Mouse (Mus musculus): ENCODE data around the gene Tmem219.
"Not testable (repeated sequence)": the region's sequence is repeated elsewhere in the genome, so short reads cannot be mapped to it uniquely, and the experiment has no call there.

The Tmem219 gene

DNA sequence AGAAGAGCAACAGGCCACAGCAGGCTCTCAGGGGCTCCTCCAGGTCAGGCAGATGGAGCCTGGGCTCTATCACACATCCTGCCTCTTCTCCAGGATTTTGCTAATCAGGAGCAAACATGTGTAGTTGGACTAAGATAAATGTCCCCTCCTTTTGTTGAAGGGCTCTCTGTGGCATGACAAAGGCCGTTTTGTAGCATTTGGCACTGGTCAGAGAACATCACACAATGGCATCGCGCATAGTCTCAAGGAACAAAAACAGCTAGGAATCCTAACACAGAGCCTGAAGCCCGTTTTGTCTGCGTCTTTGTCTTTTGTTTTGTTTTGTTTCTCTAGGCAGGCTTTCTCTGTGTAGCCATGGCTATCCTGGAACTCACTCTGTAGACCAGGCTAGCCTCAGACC lies 1.3 kb upstream of the Tmem219 start:
- DNase-seq (ENCODE audit: low spot score): no peak

- no peak for DNase-seq (ENCODE audit: low spot score)
Measured at GRCm38 (mm10) chr7:126921563-126921962, 1.2 kb downstream of the Tmem219 start.

DNA sequence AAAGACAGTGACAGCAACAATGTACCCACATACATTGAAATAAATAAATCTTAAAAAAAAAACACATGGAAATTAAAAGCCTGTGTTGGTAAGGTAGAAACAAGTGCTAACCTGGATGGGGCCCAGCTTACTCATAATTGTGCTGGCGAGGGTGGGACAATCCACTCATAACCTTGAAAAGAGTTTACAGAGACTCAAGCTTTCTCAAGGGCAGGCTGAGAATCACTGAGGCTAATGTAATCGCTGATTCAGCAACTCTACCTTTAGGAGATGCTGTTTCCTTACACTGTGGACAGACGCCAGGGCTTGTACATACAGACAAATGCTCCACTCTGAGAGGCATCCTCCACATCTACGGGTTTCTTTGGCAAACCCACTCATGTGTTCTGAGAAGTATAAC lies 2.7 kb downstream of the Tmem219 start:
- DNase-seq (ENCODE audit: low spot score): no peak

DNA sequence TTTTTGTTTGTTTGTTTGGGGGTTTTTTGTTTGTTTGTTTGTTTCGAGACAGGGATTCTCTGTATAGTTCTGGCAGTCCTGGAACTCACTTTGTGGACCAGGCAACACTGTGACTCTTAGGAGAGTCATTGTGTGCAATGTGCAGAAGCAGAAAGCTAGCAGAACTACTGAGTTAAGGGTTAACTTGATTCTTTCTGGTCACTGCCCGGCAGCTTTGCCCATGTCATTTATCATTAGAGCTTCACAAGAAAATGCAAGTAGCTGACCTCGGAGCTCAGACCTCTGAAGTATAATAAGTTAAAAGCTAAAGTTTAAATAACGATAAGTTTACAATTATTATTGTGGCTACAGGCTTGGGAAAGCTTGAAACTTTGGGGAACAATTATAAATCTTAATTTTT lies 4.4 kb downstream of the Tmem219 start:
- DNase-seq (ENCODE audit: low spot score): not testable (repeated sequence)

- DNase-seq (ENCODE audit: low spot score): no peak
Measured at GRCm38 (mm10) chr7:126914844-126915243, 7.9 kb downstream of the Tmem219 start.

DNA sequence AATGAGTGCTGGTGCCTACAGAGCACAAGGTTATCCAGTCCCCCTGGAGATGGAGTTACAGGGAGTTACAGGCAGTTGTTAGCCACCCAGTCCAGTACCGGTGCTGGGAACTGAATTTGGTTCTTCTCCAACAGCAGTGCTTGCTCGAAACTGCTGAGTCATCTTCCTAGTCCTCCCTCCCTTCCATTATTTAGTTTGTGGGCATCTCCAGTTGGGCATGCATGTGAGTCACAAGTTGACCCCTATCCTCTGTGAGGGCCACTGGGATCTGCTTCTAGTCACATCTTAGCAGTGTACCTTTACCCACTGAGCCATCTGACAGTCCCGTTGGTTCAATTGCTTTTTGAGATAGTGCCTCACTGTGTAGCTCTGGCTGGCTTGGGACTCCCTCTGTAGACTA lies 17.1 kb downstream of the Tmem219 start:
- no peak for DNase-seq (ENCODE audit: low spot score)

- DNase-seq (ENCODE audit: low spot score): not testable (repeated sequence)
Measured at GRCm38 (mm10) chr7:126899781-126900180, 22.9 kb downstream of the Tmem219 start.

DNA sequence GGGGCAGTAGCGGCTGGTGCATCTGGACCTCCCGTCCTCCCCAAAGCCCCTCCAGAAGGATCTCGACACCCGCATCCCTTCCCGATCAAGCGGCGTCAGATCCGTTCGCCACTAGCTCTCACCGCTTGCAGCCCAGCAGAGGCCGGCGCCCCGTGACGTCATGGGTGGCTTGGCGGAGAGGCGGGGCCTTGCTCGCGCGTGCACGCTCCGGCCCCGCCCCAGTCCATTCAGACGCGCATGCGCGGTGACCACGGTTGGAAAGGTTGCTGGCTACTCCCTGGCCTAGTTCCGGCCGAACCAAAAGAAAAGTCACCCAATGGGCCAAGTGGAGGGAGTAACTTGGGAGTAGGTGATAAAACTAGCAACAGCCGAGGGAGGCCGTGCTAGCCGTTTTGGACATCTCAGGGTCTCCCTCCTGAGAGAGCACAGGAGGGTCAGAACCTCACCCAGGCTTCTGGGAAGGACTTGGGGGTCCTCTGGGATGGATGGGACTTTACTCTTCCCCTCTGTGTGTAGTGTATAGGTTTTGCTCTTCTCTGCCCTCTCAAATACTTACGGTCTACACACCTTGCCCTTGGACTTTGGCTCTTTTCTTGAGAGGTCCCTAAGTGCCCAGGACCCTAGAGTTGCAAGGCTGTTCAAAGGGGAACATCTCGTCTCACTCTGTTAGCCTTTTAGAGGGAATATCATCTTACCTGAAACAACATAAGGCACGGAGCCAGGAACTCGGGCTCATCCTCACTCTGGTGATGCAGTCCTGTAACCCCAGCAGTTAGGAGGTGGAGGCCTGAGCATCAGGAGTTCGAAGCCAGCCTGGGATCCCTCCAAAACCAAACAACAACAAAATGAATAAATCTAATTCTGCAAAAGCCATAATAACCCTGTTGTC lies 24.4 kb downstream of the Tmem219 start:
- peak; percentile 99 for DNase-seq (ENCODE audit: low spot score)

DNA sequence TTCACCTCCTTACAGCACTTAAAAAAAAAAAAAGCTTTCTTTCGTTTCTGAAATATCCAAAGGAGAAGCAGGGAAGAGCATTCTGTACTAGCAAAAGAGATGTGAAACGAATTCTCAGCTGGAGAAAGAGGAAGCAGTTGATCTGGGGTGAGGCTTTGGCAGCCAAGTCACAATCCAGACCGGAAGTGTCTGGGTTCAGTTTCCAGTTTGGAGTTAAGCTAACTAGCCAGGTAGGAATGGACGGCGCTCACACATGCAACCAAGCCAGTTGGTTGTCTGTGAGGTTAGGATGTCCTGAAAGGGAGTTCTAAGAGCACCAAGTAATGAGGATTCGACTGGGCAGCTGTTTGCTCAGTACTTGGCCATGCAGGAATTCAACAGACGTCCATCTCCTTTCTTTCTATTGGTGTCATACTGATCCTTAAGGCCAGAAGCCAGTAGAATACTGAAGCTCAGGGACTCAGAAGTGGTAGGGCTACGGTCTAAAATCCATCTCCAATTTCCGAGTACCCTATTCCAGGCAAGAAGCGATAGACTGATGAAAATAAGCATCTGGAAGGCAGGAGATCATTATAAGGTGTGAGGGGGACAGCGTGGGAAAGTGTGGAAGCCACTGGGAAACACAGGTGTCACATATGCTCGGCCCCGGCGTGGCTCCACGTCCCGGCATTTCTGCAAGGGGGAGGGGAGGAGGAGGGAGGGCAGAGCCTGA lies 25.2 kb downstream of the Tmem219 start:
- no peak for DNase-seq (ENCODE audit: low spot score)

DNA sequence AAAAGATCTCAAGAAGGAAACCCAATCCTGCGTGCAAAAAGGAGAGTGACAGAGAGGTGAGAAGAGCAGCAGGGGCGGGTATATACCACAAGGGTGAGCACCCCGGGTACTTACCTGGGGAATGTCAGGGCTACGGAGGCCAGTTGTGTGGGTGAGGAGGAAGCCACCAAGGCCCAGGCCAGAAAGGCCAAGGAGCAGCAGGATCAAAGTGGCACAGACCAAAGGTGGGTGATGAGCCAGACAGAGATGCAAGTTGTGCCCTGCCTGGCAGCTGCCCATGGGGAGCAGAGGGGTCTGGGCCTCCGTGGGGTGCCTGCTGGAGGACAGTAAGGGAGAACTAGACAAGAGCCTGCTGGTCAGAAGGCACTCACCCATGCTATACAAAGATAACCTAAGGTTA lies 25.8 kb downstream of the Tmem219 start:
- DNase-seq (ENCODE audit: low spot score): no peak

GRCm38 (mm10) chr7:126888852-126889251 lies 33.9 kb downstream of the Tmem219 start:
- DNase-seq (ENCODE audit: low spot score): no peak

DNA sequence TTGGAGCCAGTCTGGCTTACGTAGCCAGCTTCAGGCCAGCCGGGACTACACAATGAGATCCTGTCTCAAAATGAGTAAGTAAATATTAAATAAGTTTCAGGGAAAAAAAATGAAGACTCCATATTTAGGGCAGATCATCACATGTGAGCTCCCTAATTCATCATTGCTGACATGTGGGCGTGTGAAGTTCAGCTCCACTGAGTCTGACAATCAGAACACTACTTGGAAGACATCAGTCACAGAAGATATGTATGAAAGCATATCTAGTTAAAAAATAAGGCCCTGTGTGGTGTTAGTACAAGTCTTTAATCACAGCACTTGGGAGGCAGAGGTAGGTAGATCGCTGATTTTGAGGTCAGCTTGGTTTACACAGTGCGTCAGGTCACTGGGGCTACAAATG lies 35.4 kb downstream of the Tmem219 start:
- DNase-seq (ENCODE audit: low spot score): no peak

GRCm38 (mm10) chr7:126884286-126885164 lies 38.2 kb downstream of the Tmem219 start, which contains the start of gene Taok2:
Taok2 (minus strand) TSS chr7:126884703.
- peak; percentile 97 for DNase-seq (ENCODE audit: low spot score)

DNA sequence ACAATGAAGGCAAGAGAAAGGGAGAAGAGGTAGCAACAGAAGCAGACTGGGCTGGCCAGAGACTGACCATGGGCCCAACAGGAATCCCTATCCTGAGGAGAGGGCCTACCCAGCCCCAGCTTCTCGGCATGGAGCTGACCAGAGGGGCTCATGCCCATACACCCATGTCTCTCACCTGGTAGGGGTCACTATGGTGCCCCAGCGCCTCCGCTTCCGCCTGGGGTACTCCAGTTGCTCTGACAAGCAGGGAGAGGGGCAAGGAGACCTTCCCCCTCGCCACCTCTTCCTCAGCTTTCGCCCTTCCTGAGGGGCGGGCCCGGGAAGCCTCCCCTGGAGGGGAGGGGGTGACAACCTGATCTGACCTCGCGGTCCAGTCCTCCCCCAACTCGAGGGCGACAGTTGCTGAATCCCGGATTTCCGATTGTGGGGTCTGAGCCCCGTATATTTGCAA lies 39.0 kb downstream of the Tmem219 start:
- no peak for DNase-seq (ENCODE audit: low spot score)

- DNase-seq (ENCODE audit: low spot score): no peak
Measured at GRCm38 (mm10) chr7:126881040-126881439, 41.7 kb downstream of the Tmem219 start.

- no peak for DNase-seq (ENCODE audit: low spot score)
Measured at GRCm38 (mm10) chr7:126877239-126877638, 45.5 kb downstream of the Tmem219 start.

DNA sequence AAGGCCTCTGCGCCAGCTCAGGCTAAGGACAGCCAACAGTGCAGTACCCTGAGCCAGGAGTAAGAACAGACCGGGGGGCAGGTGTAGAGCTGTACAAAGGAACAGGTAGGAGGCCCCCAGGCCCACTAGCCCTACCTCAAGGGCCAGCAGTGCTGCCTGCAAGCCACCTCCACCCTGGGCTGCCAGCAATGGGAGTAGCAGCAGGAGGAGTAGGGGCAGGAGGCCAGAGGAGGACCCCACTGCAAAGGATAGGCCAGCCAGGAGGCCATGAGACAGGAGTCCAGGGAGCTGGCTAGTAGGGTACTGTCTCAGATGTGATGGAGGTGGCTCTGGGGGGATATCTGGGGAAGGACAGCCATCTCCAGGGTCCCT lies 52.2 kb downstream of the Tmem219 start:
- DNase-seq (ENCODE audit: low spot score): no peak

GRCm38 (mm10) chr7:126869780-126870519 lies 52.8 kb downstream of the Tmem219 start:
- DNase-seq (ENCODE audit: low spot score): no peak

- no peak for DNase-seq (ENCODE audit: low spot score)
Measured at GRCm38 (mm10) chr7:126868003-126868402, 54.7 kb downstream of the Tmem219 start.

DNA sequence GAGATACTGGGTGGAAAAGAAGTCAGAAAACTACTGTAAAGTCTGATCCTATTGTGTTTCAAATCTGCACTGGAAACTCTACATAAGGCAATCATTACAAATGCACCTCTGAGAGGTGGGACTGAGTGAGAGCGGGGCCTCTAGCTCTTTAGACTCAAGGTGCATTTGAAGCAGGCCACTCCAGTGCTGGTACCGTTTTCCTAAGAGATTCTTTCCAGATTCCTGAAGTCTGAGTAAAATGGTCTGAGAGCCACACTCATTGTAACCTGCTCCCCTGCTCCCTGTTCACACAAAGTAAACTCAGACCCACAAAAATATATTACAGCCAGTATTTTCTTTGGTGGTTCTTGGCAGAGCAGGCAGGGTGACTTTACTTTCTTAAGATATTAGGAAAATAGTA lies 55.2 kb downstream of the Tmem219 start:
- no peak for DNase-seq (ENCODE audit: low spot score)

- no peak for DNase-seq (ENCODE audit: low spot score)
Measured at GRCm38 (mm10) chr7:126863791-126864190, 58.9 kb downstream of the Tmem219 start.

All from urinary bladder, postnatal 25 days (tissue).